Mouse (Mus musculus): ENCODE results near the gene Gdf9.

DNA sequence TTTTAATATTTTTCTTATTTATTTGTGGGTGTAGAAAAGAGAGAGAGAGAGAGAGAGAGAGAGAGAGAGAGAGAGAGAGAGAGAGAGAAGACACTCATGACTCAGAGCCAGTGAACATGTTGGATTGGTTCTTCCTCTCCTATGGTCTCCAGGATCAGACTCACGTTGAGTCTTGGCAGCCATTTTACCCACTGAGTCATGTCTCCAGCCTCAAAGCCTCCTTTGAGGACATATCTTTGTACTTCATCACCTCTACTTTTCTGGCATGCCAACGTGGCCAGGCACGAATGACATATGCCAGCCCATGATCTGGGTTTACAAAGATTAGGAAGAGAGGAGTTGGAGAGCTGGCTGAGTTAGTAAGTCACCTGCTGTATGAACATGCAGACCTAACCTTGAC, 29.4 kb downstream of the Gdf9 start:
- TF ChIP-seq GATA1 (IDR thresholded peaks at IDR 0.05; ENCODE audit: borderline replicate concordance, low read length) = no peak
- no peak for TF ChIP-seq FLI1 (IDR thresholded peaks at IDR 0.05; ENCODE audit: low read length)
